Mouse (Mus musculus) G1E (cell line): ENCODE results near the gene Zbed5.

Experiments
- CTCF ChIP-seq: IDR thresholded peaks from 2 replicates; pipeline ENCODE4 v1.5.1; 2012; ENCODE audit warnings: low read depth, low read length, inconsistent platforms, mixed read lengths
- GATA1 ChIP-seq: IDR thresholded peaks from 2 replicates; pipeline ENCODE4 v1.6.1; 2012; ENCODE audit warnings: borderline replicate concordance, low read length, inconsistent platforms, mixed read lengths

- TF ChIP-seq CTCF: no peak
- TF ChIP-seq GATA1: no peak
Observed at GRCm38 (mm10) chr5:129909591-129909990, 14.1 kb downstream of the Zbed5 start.
